Mouse (Mus musculus): ENCODE data around the gene Ddx42.

- TF ChIP-seq CTCF (IDR thresholded peaks at IDR 0.05; ENCODE audit: low read depth), result no peak
- no peak for TF ChIP-seq EP300 (IDR thresholded peaks at IDR 0.05; ENCODE audit: low read depth)
These were observed 42.4 kb upstream of the Ddx42 start for GRCm38 (mm10) chr11:106174372-106174771.

Measured in liver, embryonic 14.5 days (tissue).